Mouse (Mus musculus) retina, embryonic 14.5 days (tissue): ENCODE measurements around the gene Nosip.
"Not testable (repeated sequence)": the region's sequence is repeated elsewhere in the genome, so short reads cannot be mapped to it uniquely, and the experiment has no call there.

Experiments
- DNase-seq: peaks from one replicate; pipeline ENCODE4 v3.0.0-alpha.2; 2015; ENCODE audit warnings: low spot score

Gene Nosip

GRCm38 (mm10) chr7:45062239-45062835 lies at the start of gene Nosip, which contains the start of gene Prrg2:
Gene Nosip, plus strand, starts transcription at chr7:45062429.
Gene Prrg2, minus strand, starts transcription at chr7:45062677.
- DNase-seq = peak; percentile 97

- DNase-seq = no peak
These were observed 49.4 kb upstream of the Nosip start for GRCm38 (mm10) chr7:45012824-45013223.

GRCm38 (mm10) chr7:45013366-45014095 lies 48.7 kb upstream of the Nosip start:
- DNase-seq = no peak

GRCm38 (mm10) chr7:45014096-45014451 lies 48.2 kb upstream of the Nosip start:
- no peak for DNase-seq

- no peak for DNase-seq
These were observed 46.8 kb upstream of the Nosip start for GRCm38 (mm10) chr7:45015344-45015956.

GRCm38 (mm10) chr7:45015957-45016612 lies 46.1 kb upstream of the Nosip start, which contains the start of gene Scaf1:
Gene Scaf1, minus strand, starts transcription at chr7:45016363.
- DNase-seq = peak; percentile 99

- no peak for DNase-seq
These were observed 45.5 kb upstream of the Nosip start for GRCm38 (mm10) chr7:45016761-45017160.

- peak; percentile 96 for DNase-seq
These were observed 44.8 kb upstream of the Nosip start, which contains the start of gene Rras for GRCm38 (mm10) chr7:45017242-45018061. Gene Rras, plus strand, starts transcription at chr7:45017961.

- DNase-seq = no peak
These were observed 43.1 kb upstream of the Nosip start for GRCm38 (mm10) chr7:45019031-45019571.

GRCm38 (mm10) chr7:45020225-45020624 lies 42.0 kb upstream of the Nosip start:
- no peak for DNase-seq

GRCm38 (mm10) chr7:45023711-45024110 lies 38.5 kb upstream of the Nosip start:
- DNase-seq = not testable (repeated sequence)

- DNase-seq = no peak
These were observed 37.7 kb upstream of the Nosip start for GRCm38 (mm10) chr7:45024281-45025248.

GRCm38 (mm10) chr7:45025601-45026220 lies 36.5 kb upstream of the Nosip start:
- no peak for DNase-seq

- no peak for DNase-seq
These were observed 36.0 kb upstream of the Nosip start for GRCm38 (mm10) chr7:45026256-45026655.

- no peak for DNase-seq
These were observed 34.5 kb upstream of the Nosip start for GRCm38 (mm10) chr7:45027761-45028160.

GRCm38 (mm10) chr7:45028351-45028750 lies 33.9 kb upstream of the Nosip start:
- no peak for DNase-seq

GRCm38 (mm10) chr7:45029995-45030394 lies 32.2 kb upstream of the Nosip start:
- no peak for DNase-seq

- no peak for DNase-seq
These were observed 31.4 kb upstream of the Nosip start for GRCm38 (mm10) chr7:45030857-45031256.

- DNase-seq = no peak
These were observed 28.4 kb upstream of the Nosip start for GRCm38 (mm10) chr7:45033722-45034359.
